Comparison of ENCODE assay signal across 9 mouse cellular contexts in the genomic region with DNA sequence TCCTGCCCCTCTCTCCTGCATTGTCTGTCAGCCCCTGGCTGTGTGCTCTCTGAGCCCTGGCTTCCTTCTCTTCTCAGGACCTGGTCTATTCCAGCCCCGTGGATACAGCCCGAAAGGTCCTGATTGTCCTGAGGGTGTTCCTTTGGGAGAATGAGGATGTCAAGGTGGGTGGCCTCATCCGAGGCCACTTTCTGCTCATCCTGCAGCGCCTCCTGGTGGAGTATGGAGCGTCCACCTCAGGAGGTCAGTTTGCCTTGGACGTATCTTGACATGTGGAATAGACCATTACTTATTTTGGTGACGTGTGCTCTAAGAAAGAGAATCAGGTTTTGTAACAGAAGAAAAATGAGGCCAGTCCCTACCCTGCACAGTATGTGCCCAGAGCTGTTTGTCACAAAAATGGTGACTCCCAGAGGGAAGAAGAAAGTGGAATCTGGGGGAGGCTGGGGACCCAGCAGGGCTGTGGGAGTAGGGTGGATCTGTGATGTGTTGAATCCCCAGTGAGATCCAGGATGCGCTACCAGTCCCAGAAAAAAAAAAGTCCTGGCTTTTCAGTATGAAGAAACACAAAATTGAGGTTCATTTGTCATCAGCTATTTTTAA. TPM values are rescaled to one million over a fixed set of nuclear protein-coding genes. Genes with fewer than 3 reads are reported as not detected.
A peak's percentile ranks its signal among the peaks of the same experiment; 100 is the strongest.
DNase-seq lines count a peak whose midpoint lies in the region; ATAC-seq and TF ChIP-seq lines count a peak whose summit lies in the region.
"Had no signal": no experiment of that assay in that cellular context is flagged by ENCODE, and none has a peak within 500 bp of the region (broad histone marks: within the 10 kb centered on the region; RNA-seq: fewer than 3 reads in every experiment).

No protein-coding gene starts in this region.

- H3K27me3 ChIP-seq in erythroblast, embryonic 14.5 days (ENCODE audit: control insufficient read depth): peaks cover 2% of the 10 kb centered on the region
- 0 out of 2 replicates have a peak, but pooled peaks cover 3% of the 10 kb centered on the region for H3K27me3 ChIP-seq in liver, embryonic 11.5 days (replicated peaks; ENCODE audit: control insufficient read depth, insufficient read depth, low read length)

- no peak overlapping the region for H3K27ac ChIP-seq in liver, embryonic 11.5 days (ENCODE audit: low read depth, low read length)
- peak overlapping the region; percentile 80 for H3K27ac ChIP-seq in left cerebral cortex, adult 2 months

- no peaks in the 10 kb centered on the region for H3K4me1 ChIP-seq in erythroblast, embryonic 14.5 days (ENCODE audit: control insufficient read depth)
- H3K4me1 ChIP-seq in liver, embryonic 11.5 days (replicated peaks; ENCODE audit: control insufficient read depth, insufficient read depth, low read length): no peaks in the 10 kb centered on the region

- TF ChIP-seq CTCF in left cerebral cortex, adult 2 months (IDR thresholded peaks at IDR 0.05): peak; percentile 68

- H3K36me3 ChIP-seq in erythroblast, embryonic 14.5 days (ENCODE audit: control insufficient read depth): no peaks in the 10 kb centered on the region
- no peaks in the 10 kb centered on the region for H3K36me3 ChIP-seq in liver, embryonic 11.5 days (ENCODE audit: control insufficient read depth, insufficient read depth, low read length)

- H3K9ac ChIP-seq in liver, embryonic 11.5 days (ENCODE audit: low read depth, low read length): no peak overlapping the region

- 30% methylated on average over 8 of the region's 8 CpGs for WGBS in liver, embryonic 11.5 days

- H3K4me3 ChIP-seq in erythroblast, embryonic 14.5 days (replicated peaks): peak overlapping the region; percentile 60
- H3K4me3 ChIP-seq in liver, embryonic 11.5 days (ENCODE audit: low read depth, low read length): no peak overlapping the region
- H3K4me3 ChIP-seq in left cerebral cortex, adult 2 months: no peak overlapping the region

- DNase-seq in liver: peak; percentile 52
- DNase-seq in liver, embryonic 11.5 days (ENCODE audit: low spot score): no peak
- DNase-seq in adrenal gland, adult 2 months: peak; percentile 64
- DNase-seq in embryo, embryonic 10.5 days (ENCODE audit: low spot score): peak; percentile 79
- DNase-seq in left cerebral cortex, adult 2 months (ENCODE audit: extremely low spot score in 1 of 2, low spot score in 2 of 2): peak; percentile 31 to 44
- DNase-seq in right cerebral cortex, postnatal 14 days: peak; percentile 56

- no peak for ATAC-seq in erythroblast, adult 5-6 weeks (replicated peaks; ENCODE audit: low FRiP score, poor library complexity, severe bottlenecking)
- ATAC-seq in liver, embryonic 11.5 days (replicated peaks; ENCODE audit: low FRiP score): no peak

- no peak overlapping the region for H3K4me2 ChIP-seq in liver, embryonic 11.5 days

- intact Hi-C loops in left cerebral cortex, adult 2 months (cut with DNase I): loop anchor here (1.0 to 5.0 kb wide), 2 partner anchors 21 to 40 kb away; a partner anchor contains a TSS

- no peaks in the 10 kb centered on the region for H3K9me3 ChIP-seq in erythroblast, embryonic 14.5 days (ENCODE audit: control insufficient read depth, low read length)
- no peaks in the 10 kb centered on the region for H3K9me3 ChIP-seq in liver, embryonic 11.5 days (ENCODE audit: control insufficient read depth, low read length)

RNA-seq across cellular contexts. Expression of a gene that starts 20.7 kb away (rescaled TPM):
- 0.70 and 0.73 TPM in 2 replicates for polyA plus RNA-seq in erythroblast, embryonic 14.5 days (2012)
- 0.63 TPM in 1 of 2 replicates, not detected in the other for total RNA-seq in erythroblast, adult 5-6 weeks (2015; ENCODE audit: low replicate concordance)
- total RNA-seq in erythroblast, adult 5-6 weeks (2017; ENCODE audit: low replicate concordance): 4.1 and 5.0 TPM in 2 replicates
- polyA plus RNA-seq in liver, embryonic 11.5 days (2014; fragmentation: Nextera tagmentation; extraction: Ambion mirVana): 17.1 and 17.5 TPM in 2 replicates
- 1 to 10 TPM; 6.2 to 8.5 TPM for total RNA-seq in adrenal gland, adult 2 months (2021)
- 20.7 and 26.5 TPM in 2 replicates for polyA plus RNA-seq in adrenal gland, adult 2 months (2012; rRNA removed)
- total RNA-seq in left cerebral cortex, adult 2 months (2021): 10 to 100 TPM; 11.2 to 18.3 TPM

RNA-seq across cellular contexts. Expression of a gene that starts 37.3 kb away (rescaled TPM):
- not detected in 2 replicates for polyA plus RNA-seq in erythroblast, embryonic 14.5 days (2012)
- total RNA-seq in erythroblast, adult 5-6 weeks (2015; ENCODE audit: low replicate concordance): not detected in 2 replicates
- not detected in 2 replicates for total RNA-seq in erythroblast, adult 5-6 weeks (2017; ENCODE audit: low replicate concordance)
- polyA plus RNA-seq in liver, embryonic 11.5 days (2014; fragmentation: Nextera tagmentation; extraction: Ambion mirVana): not detected in 2 replicates
- 1 to 10 TPM in 1 of 2 experiments, under 1 TPM in 1; 0.35 to 3.2 TPM for total RNA-seq in adrenal gland, adult 2 months (2021)
- not detected in 2 replicates for polyA plus RNA-seq in adrenal gland, adult 2 months (2012; rRNA removed)
- 1 to 10 TPM; 4.0 to 4.5 TPM for total RNA-seq in left cerebral cortex, adult 2 months (2021)

RNA-seq across cellular contexts. Expression of a gene that starts 39.9 kb away (rescaled TPM):
- polyA plus RNA-seq in erythroblast, embryonic 14.5 days (2012): 14.2 and 17.0 TPM in 2 replicates
- 9.0 and 12.5 TPM in 2 replicates for total RNA-seq in erythroblast, adult 5-6 weeks (2015; ENCODE audit: low replicate concordance)
- total RNA-seq in erythroblast, adult 5-6 weeks (2017; ENCODE audit: low replicate concordance): 11.2 and 15.5 TPM in 2 replicates
- 99.7 and 101 TPM in 2 replicates for polyA plus RNA-seq in liver, embryonic 11.5 days (2014; fragmentation: Nextera tagmentation; extraction: Ambion mirVana)
- total RNA-seq in adrenal gland, adult 2 months (2021): 100 to 1,000 TPM in 1 of 2 experiments, 10 to 100 TPM in 1; 93.2 to 101 TPM
- 232 and 261 TPM in 2 replicates for polyA plus RNA-seq in adrenal gland, adult 2 months (2012; rRNA removed)
- 100 to 1,000 TPM; 187 to 202 TPM for total RNA-seq in left cerebral cortex, adult 2 months (2021)

RNA-seq across cellular contexts. Expression of a gene that starts 48.1 kb away (rescaled TPM):
- 0.01 TPM in 1 of 2 replicates, not detected in the other for polyA plus RNA-seq in erythroblast, embryonic 14.5 days (2012)
- total RNA-seq in erythroblast, adult 5-6 weeks (2015; ENCODE audit: low replicate concordance): not detected in 2 replicates
- not detected in 2 replicates for total RNA-seq in erythroblast, adult 5-6 weeks (2017; ENCODE audit: low replicate concordance)
- not detected in 2 replicates for polyA plus RNA-seq in liver, embryonic 11.5 days (2014; fragmentation: Nextera tagmentation; extraction: Ambion mirVana)
- total RNA-seq in adrenal gland, adult 2 months (2021): not detected
- polyA plus RNA-seq in adrenal gland, adult 2 months (2012; rRNA removed): not detected in 2 replicates
- not detected for total RNA-seq in left cerebral cortex, adult 2 months (2021)
- polyA plus RNA-seq: large intestine, adult 2 months had no signal

RNA-seq across cellular contexts. Expression of a gene that starts 59.7 kb away (rescaled TPM):
- polyA plus RNA-seq in erythroblast, embryonic 14.5 days (2012): 3.0 and 10.5 TPM in 2 replicates
- 23.2 and 29.7 TPM in 2 replicates for total RNA-seq in erythroblast, adult 5-6 weeks (2015; ENCODE audit: low replicate concordance)
- 24.5 and 44.7 TPM in 2 replicates for total RNA-seq in erythroblast, adult 5-6 weeks (2017; ENCODE audit: low replicate concordance)
- 393 and 418 TPM in 2 replicates for polyA plus RNA-seq in liver, embryonic 11.5 days (2014; fragmentation: Nextera tagmentation; extraction: Ambion mirVana)
- 10 to 100 TPM; 84.9 to 91.7 TPM for total RNA-seq in adrenal gland, adult 2 months (2021)
- polyA plus RNA-seq in adrenal gland, adult 2 months (2012; rRNA removed): 61.5 and 68.6 TPM in 2 replicates
- 100 to 1,000 TPM; 110 to 113 TPM for total RNA-seq in left cerebral cortex, adult 2 months (2021)

Comparison
In these comparisons a context has a peak if more than half of its experiments do, and no peak if none do; other contexts are left out.
1. RNA of a gene that starts 39.9 kb away (total RNA-seq): 187 to 202 TPM in left cerebral cortex, adult 2 months and 93.2 to 101 TPM in adrenal gland, adult 2 months; 9.0 to 15.5 TPM in erythroblast, adult 5-6 weeks; every median in the first group is over 4 times any median in the second.